Mouse (Mus musculus) erythroblast, embryonic 14.5 days (primary cell): ENCODE measurements around the gene Ciao2b.

Source experiments
- GATA1 ChIP-seq: IDR thresholded peaks from 2 replicates; pipeline ENCODE4 v1.6.1; 2012; ENCODE audit warnings: low read length, inconsistent platforms, mixed read lengths
- TAL1 ChIP-seq: IDR thresholded peaks from 3 replicates; pipeline ENCODE4 v1.6.1; 2012; ENCODE audit warnings: low read length, inconsistent platforms, mixed read lengths

- no peak for TF ChIP-seq GATA1
- TF ChIP-seq TAL1: no peak
Observed at GRCm38 (mm10) chr8:104641426-104642323, at the start of gene Ciao2b.
